Mouse (Mus musculus) cerebellum, adult 9-10 months (tissue): ENCODE results near the gene Cd300ld3.
A peak's percentile ranks its signal among the peaks of the same experiment; 100 is the strongest.
"Not testable (repeated sequence)": the region's sequence is repeated elsewhere in the genome, so short reads cannot be mapped to it uniquely, and the experiment has no call there.

Experiments used
- DNase-seq: peaks from one replicate; pipeline ENCODE4 v3.0.0; 2022

The Cd300ld3 gene

DNA sequence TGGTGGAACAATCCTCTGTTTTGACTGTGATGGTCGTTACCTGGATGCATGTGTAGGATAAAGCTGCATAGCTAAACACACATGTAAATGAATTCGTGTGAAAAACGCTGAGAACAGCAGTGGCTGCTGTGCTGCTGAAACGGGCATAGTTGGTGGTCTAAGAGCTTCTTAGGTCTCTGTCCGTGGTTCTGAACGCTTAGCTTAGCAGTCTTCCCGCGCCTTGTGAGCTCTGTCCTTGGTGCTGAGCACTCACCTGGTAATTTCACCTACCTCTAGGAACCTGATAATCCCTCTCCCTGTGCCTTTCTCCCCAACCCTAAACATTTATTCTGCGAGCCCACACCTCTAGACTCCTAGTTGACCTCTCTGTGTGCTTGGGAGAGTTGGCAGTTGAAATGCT, 4.0 kb upstream of the Cd300ld3 start:
- no peak for DNase-seq

- peak; percentile 98 for DNase-seq
Measured at GRCm38 (mm10) chr11:115049282-115049895, 1.2 kb upstream of the Cd300ld3 start.

DNA sequence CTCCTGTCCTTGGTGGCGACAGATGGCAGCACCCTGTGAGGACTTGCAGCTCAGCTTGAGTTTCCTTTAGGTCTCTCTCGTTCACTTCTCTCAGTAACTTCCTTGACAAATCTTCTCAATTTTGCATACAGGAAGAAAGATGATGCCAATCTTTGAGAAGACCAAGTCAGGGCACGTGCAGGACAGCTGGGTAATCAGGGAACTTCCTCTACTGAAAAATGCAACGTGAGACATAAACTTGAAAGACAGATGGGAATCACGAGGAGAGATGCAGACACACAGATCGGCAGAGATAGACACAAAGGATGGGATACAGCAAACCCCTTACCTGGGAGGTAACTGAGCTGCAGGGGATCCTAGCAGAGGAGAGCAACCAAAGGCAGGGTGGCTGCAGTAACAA, 10.5 kb downstream of the Cd300ld3 start, which contains the start of gene Cd300ld5:
Cd300ld5 (minus strand) TSS at position 101 of the 400 bp plus-strand sequence.
- DNase-seq, result not testable (repeated sequence)

DNA sequence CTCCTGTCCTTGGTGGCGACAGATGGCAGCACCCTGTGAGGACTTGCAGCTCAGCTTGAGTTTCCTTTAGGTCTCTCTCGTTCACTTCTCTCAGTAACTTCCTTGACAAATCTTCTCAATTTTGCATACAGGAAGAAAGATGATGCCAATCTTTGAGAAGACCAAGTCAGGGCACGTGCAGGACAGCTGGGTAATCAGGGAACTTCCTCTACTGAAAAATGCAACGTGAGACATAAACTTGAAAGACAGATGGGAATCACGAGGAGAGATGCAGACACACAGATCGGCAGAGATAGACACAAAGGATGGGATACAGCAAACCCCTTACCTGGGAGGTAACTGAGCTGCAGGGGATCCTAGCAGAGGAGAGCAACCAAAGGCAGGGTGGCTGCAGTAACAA, 21.3 kb downstream of the Cd300ld3 start, which contains the start of gene Cd300ld4:
Cd300ld4 (minus strand) TSS at position 101 of the 400 bp plus-strand sequence.
- not testable (repeated sequence) for DNase-seq

DNA sequence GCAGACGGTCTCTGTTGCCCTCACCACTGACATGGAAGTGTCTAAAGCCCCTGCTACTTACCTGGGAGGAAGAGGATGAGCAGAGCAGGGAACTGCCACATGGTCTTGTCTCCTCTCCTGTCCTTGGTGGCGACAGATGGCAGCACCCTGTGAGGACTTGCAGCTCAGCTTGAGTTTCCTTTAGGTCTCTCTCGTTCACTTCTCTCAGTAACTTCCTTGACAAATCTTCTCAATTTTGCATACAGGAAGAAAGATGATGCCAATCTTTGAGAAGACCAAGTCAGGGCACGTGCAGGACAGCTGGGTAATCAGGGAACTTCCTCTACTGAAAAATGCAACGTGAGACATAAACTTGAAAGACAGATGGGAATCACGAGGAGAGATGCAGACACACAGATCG, 32.1 kb downstream of the Cd300ld3 start, which contains the start of gene Cd300ld2:
Cd300ld2 (minus strand) TSS at position 101 of the 400 bp plus-strand sequence.
- DNase-seq, result not testable (repeated sequence)

DNA sequence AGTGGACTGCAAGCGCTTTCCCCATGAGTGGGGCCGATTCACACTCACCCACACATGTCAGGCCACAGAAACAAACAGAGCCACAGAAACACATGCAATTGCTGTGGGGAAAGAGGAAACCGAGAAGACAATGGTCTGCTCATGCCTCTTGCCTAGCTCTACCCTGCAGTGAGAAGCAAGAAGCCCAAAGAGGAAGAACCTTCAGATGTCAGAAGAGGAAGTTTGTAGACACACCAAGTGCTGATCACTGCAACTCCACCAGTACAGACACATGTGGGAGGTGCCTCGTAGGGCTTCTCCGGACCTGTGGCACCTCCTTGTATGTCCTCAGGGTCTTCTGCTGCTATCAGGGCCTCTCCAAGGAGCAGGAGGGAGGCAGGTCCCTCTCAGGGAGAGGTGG, 44.1 kb downstream of the Cd300ld3 start:
- DNase-seq, result no peak

- no peak for DNase-seq
Measured at GRCm38 (mm10) chr11:115001474-115002040, 46.7 kb downstream of the Cd300ld3 start, which contains the start of gene Cd300c2. TSS of gene Cd300c2 (minus strand) at chr11:115001880.
